Mouse (Mus musculus) MEL-GATA-1-ER (cell line): ENCODE data around the gene Dmbx1.
A peak's percentile ranks its signal among the peaks of the same experiment; 100 is the strongest.

ENCODE experiments used
- DNase-seq: peaks from one replicate; pipeline ENCODE4 v3.0.0-alpha.2; 2012; ENCODE audit warnings: low read depth; ENCODE audit errors: extremely low read depth

Dmbx1 gene

GRCm38 (mm10) chr4:115890066-115890465, 49.7 kb downstream of the Dmbx1 start:
- no peak for DNase-seq

- peak; percentile 4 for DNase-seq
These were observed 52.9 kb downstream of the Dmbx1 start for GRCm38 (mm10) chr4:115886875-115887274.

GRCm38 (mm10) chr4:115885846-115886245, 53.9 kb downstream of the Dmbx1 start:
- no peak for DNase-seq

- DNase-seq, result no peak
These were observed 55.7 kb downstream of the Dmbx1 start, which contains the start of gene Kncn for GRCm38 (mm10) chr4:115884022-115884421. Gene Kncn, plus strand, starts transcription at chr4:115884400.

GRCm38 (mm10) chr4:115882195-115882594, 57.5 kb downstream of the Dmbx1 start:
- no peak for DNase-seq

- no peak for DNase-seq
These were observed 58.5 kb downstream of the Dmbx1 start for GRCm38 (mm10) chr4:115881183-115881582.

GRCm38 (mm10) chr4:115878828-115879227, 60.9 kb downstream of the Dmbx1 start:
- no peak for DNase-seq

- DNase-seq, result no peak
These were observed 61.5 kb downstream of the Dmbx1 start for GRCm38 (mm10) chr4:115878216-115878678.

GRCm38 (mm10) chr4:115873231-115873630, 66.5 kb downstream of the Dmbx1 start:
- no peak for DNase-seq

GRCm38 (mm10) chr4:115869512-115870210, 70.1 kb downstream of the Dmbx1 start:
- no peak for DNase-seq
